Mouse (Mus musculus) heart, postnatal 25 days (tissue): ENCODE results near the gene Bud23. TPM values are rescaled to one million over a fixed set of nuclear protein-coding genes. Genes with fewer than 3 reads are reported as not detected.

ENCODE experiments used
- total RNA-seq, 2 experiments: library from RNA; stranded (reverse); gene quantifications; 2 replicates each; pipeline ENCODE4 v1.2.3; 2021

Bud23 gene
- total RNA-seq, 2 experiments from 2014 or later: 22.3 to 22.7 TPM

Other genes starting within 250 kb of the Bud23 start
- gene Tmem270, start 158.2 kb downstream of the Bud23 start, total RNA-seq: not detected
- gene Cldn13, start 149.4 kb downstream of the Bud23 start, total RNA-seq: not detected
- gene Mettl27, start 132.6 kb downstream of the Bud23 start, total RNA-seq: 1 to 10 TPM; 5.0 to 5.6 TPM
- not detected for gene Cldn4, start 118.0 kb downstream of the Bud23 start, total RNA-seq
- gene Cldn3, start 78.7 kb downstream of the Bud23 start, total RNA-seq: not detected
- 10 to 100 TPM; 59.4 to 65.8 TPM for gene Abhd11, start 55.8 kb downstream of the Bud23 start, total RNA-seq
- 1 to 10 TPM; 2.2 to 2.3 TPM for gene Stx1a, start 41.5 kb downstream of the Bud23 start, total RNA-seq
- 10 to 100 TPM; 35.9 to 37.0 TPM for gene Dnajc30, start 757 bp downstream of the Bud23 start, total RNA-seq
- under 1 TPM; 0.53 to 0.60 TPM for gene Vps37d, start 13.3 kb upstream of the Bud23 start, total RNA-seq
- gene Mlxipl, start 24.9 kb upstream of the Bud23 start, total RNA-seq: 10 to 100 TPM; 25.3 to 25.5 TPM
- 10 to 100 TPM; 11.2 to 14.6 TPM for gene Tbl2, start 84.7 kb upstream of the Bud23 start, total RNA-seq
- 10 to 100 TPM; 35.1 to 35.2 TPM for gene Bcl7b, start 103.3 kb upstream of the Bud23 start, total RNA-seq
- 10 to 100 TPM; 38.2 to 45.3 TPM for gene Baz1b, start 122.3 kb upstream of the Bud23 start, total RNA-seq
- gene Fzd9, start 186.3 kb upstream of the Bud23 start, total RNA-seq: under 1 TPM; 0.61 to 0.73 TPM